Mouse (Mus musculus) intestine, embryonic 16.5 days (tissue): Measurements from ENCODE around the gene Unc5cl. TPM values are rescaled to one million over a fixed set of nuclear protein-coding genes. Genes with fewer than 3 reads are reported as not detected.

Source experiments
- ATAC-seq: fragments of 200-750 bp; cut with Nextera tagmentation; 2 replicates; pipeline ENCODE4 v1.8.0; 2017; ENCODE audit warnings: moderate TSS enrichment, moderate library complexity
- H3K27ac ChIP-seq: fragments of 300-500 bp; sonication (generic); 2 replicates; pipeline ENCODE4 v1.5.1; 2014; ENCODE audit warnings: mild to moderate bottlenecking, low read length
- H3K27me3 ChIP-seq: fragments of 300-500 bp; sonication (generic); replicated peaks from 2 replicates; pipeline ENCODE4 v1.6.1; 2014; ENCODE audit warnings: low read length, control low read depth, mixed read lengths; ENCODE audit not compliant: control insufficient read depth, insufficient read depth
- H3K36me3 ChIP-seq: fragments of 300-500 bp; sonication (generic); 2 replicates; pipeline ENCODE4 v1.6.1; 2014; ENCODE audit warnings: low read length, control low read depth; ENCODE audit not compliant: control insufficient read depth, insufficient read depth
- H3K4me1 ChIP-seq: fragments of 300-500 bp; sonication (generic); 2 replicates; pipeline ENCODE4 v1.6.1; 2014; ENCODE audit warnings: low read length, control low read depth, mixed read lengths; ENCODE audit not compliant: control insufficient read depth, insufficient read depth
- H3K4me2 ChIP-seq: fragments of 300-500 bp; sonication (generic); 2 replicates; pipeline ENCODE4 v1.6.1; 2014; ENCODE audit warnings: low read depth, low read length, control low read depth
- H3K4me3 ChIP-seq: fragments of 300-500 bp; sonication (generic); 2 replicates; pipeline ENCODE4 v1.5.1; 2014; ENCODE audit warnings: mild to moderate bottlenecking, low read length
- H3K9ac ChIP-seq: fragments of 300-500 bp; sonication (generic); 2 replicates; pipeline ENCODE4 v1.6.1; 2014; ENCODE audit warnings: low read depth, low read length
- H3K9me3 ChIP-seq: fragments of 300-500 bp; sonication (generic); 2 replicates; pipeline ENCODE4 v1.6.1; 2016; ENCODE audit warnings: low read length, control low read depth; ENCODE audit not compliant: control insufficient read depth
- WGBS: fragments of 180-500 bp; shearing (Covaris S2); extraction: QIAGEN DNeasy Blood & Tissue Kit; methylation state at CpG from one replicate; pipeline ENCODE4 v1.1.7; 2014; 5-methylcytosine and 5-hydroxymethylcytosine counted together
- polyA plus RNA-seq: library from polyadenylated mRNA; unstranded; fragments of >200 nt; fragmentation: Nextera tagmentation; extraction: Ambion mirVana; gene quantifications from 2 replicates; pipeline ENCODE4 v1.2.1, GENCODE M21; 2015

Unc5cl gene
- polyA plus RNA-seq, 1 experiment from 2014 or later = 47.2 TPM

GRCm38 (mm10) chr17:48416425-48417195 lies 38.1 kb upstream of the Unc5cl start:
- no peaks in the 10 kb centered on the region for H3K27me3 ChIP-seq
- no peak overlapping the region for H3K27ac ChIP-seq
- no peak overlapping the region for H3K4me2 ChIP-seq
- peaks cover 12% of the 10 kb centered on the region; the same call in 1 of the 2 replicates for H3K4me1 ChIP-seq
- 80% methylated on average over 14 of the region's 14 CpGs for WGBS
- H3K9ac ChIP-seq = no peak overlapping the region
- no peak overlapping the region for H3K4me3 ChIP-seq
- ATAC-seq = peak; percentile 52
- no peaks in the 10 kb centered on the region for H3K9me3 ChIP-seq
- H3K36me3 ChIP-seq = peaks cover 13% of the 10 kb centered on the region

- WGBS = 79% methylated on average over 6 of the region's 6 CpGs
- Histone ChIP-seq H3K9ac (no peak overlapping the region), H3K36me3 (peaks cover 13% of the 10 kb centered on the region), H3K4me3 (no peak overlapping the region), H3K27ac (peak overlapping the region; percentile 79), H3K27me3 (no peaks in the 10 kb centered on the region), H3K4me1 (0 out of 2 replicates have a peak, but pooled peaks cover 12% of the 10 kb centered on the region), H3K4me2 (peak overlapping the region; percentile 32), H3K9me3 (no peaks in the 10 kb centered on the region)
- no peak; the same call in none of the 2 replicates for ATAC-seq
Observed at GRCm38 (mm10) chr17:48417521-48417920, 37.2 kb upstream of the Unc5cl start.

- WGBS = 45% methylated on average over 7 of the region's 7 CpGs
- H3K4me3 ChIP-seq = peak overlapping the region; percentile 29
- H3K36me3 ChIP-seq = peaks cover 13% of the 10 kb centered on the region
- H3K9ac ChIP-seq = peak overlapping the region; percentile 56; the same call in 1 of the 2 replicates
- no peaks in the 10 kb centered on the region for H3K27me3 ChIP-seq
- H3K27ac ChIP-seq = peak overlapping the region; percentile 94
- H3K4me2 ChIP-seq = peak overlapping the region; percentile 53
- H3K4me1 ChIP-seq = 0 out of 2 replicates have a peak, but pooled peaks cover 12% of the 10 kb centered on the region
- H3K9me3 ChIP-seq = no peaks in the 10 kb centered on the region
- peak; percentile 97 for ATAC-seq
Observed at GRCm38 (mm10) chr17:48418174-48418573, 36.5 kb upstream of the Unc5cl start.

GRCm38 (mm10) chr17:48418781-48419180 lies 35.9 kb upstream of the Unc5cl start:
- ATAC-seq = peak; percentile 12
- 69% methylated on average over 1 of the region's 1 CpGs for WGBS
- Histone ChIP-seq H3K4me1 (0 out of 2 replicates have a peak, but pooled peaks cover 15% of the 10 kb centered on the region), H3K4me2 (peak overlapping the region; percentile 53), H3K27ac (peak overlapping the region; percentile 94), H3K9ac (peak overlapping the region; percentile 56), H3K9me3 (no peaks in the 10 kb centered on the region), H3K4me3 (peak overlapping the region; percentile 29), H3K36me3 (peaks cover 13% of the 10 kb centered on the region), H3K27me3 (no peaks in the 10 kb centered on the region)

DNA sequence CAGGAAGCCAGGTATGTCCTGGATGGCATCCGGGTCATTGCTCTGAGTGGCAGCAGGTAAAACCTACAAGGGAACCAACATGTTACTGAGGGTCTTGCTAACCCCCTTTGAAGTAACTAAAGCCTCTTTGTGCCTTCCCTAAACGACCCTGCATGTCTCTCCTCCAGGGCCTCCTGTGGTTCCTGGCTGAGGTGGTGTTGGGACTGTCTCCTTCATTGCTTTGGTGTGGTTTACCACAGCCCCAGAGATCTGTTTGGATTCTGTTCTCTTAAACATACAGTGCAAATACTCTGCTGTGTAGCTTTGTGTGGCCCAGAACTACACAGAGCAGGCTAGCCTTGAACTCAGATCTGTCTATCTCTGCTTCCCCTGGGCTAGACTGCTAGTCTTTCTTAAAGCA lies 35.1 kb upstream of the Unc5cl start:
- peaks cover 9% of the 10 kb centered on the region for H3K36me3 ChIP-seq
- H3K27ac ChIP-seq = no peak overlapping the region
- ATAC-seq = no peak

GRCm38 (mm10) chr17:48424237-48424636 lies 30.5 kb upstream of the Unc5cl start:
- Histone ChIP-seq H3K27ac (no peak overlapping the region), H3K9ac (no peak overlapping the region), H3K27me3 (no peaks in the 10 kb centered on the region), H3K9me3 (no peaks in the 10 kb centered on the region), H3K4me2 (no peak overlapping the region), H3K4me1 (peaks cover 42% of the 10 kb centered on the region), H3K4me3 (no peak overlapping the region), H3K36me3 (no peaks in the 10 kb centered on the region)
- ATAC-seq = no peak
- 86% methylated on average over 9 of the region's 9 CpGs for WGBS

More for the DNA sequence above, 35.1 kb upstream of the Unc5cl start:
- Histone ChIP-seq H3K4me3 (no peak overlapping the region), H3K9ac (0 out of 2 replicates have a peak overlapping the region, but pooled peaks have one; percentile 7), H3K4me2 (no peak overlapping the region), H3K9me3 (no peaks in the 10 kb centered on the region), H3K27me3 (no peaks in the 10 kb centered on the region), H3K4me1 (peaks cover 17% of the 10 kb centered on the region; the same call in 1 of the 2 replicates)
- WGBS = 63% methylated on average over 2 of the region's 2 CpGs

GRCm38 (mm10) chr17:48425823-48426612 lies 28.7 kb upstream of the Unc5cl start:
- peak; percentile 63 for ATAC-seq
- H3K4me2 ChIP-seq = peak overlapping the region; percentile 20; the same call in 1 of the 2 replicates
- no peaks in the 10 kb centered on the region for H3K27me3 ChIP-seq
- H3K4me3 ChIP-seq = no peak overlapping the region
- H3K4me1 ChIP-seq = peaks cover 54% of the 10 kb centered on the region
- 26% methylated on average over 9 of the region's 9 CpGs for WGBS
- no peaks in the 10 kb centered on the region for H3K9me3 ChIP-seq
- H3K27ac ChIP-seq = peak overlapping the region; percentile 86
- H3K36me3 ChIP-seq = no peaks in the 10 kb centered on the region
- H3K9ac ChIP-seq = peak overlapping the region; percentile 30

- WGBS = 57% methylated on average over 13 of the region's 13 CpGs
- Histone ChIP-seq H3K9ac (0 out of 2 replicates have a peak overlapping the region, but pooled peaks have one; percentile 7), H3K36me3 (no peaks in the 10 kb centered on the region), H3K9me3 (no peaks in the 10 kb centered on the region), H3K27me3 (no peaks in the 10 kb centered on the region), H3K4me2 (no peak overlapping the region), H3K27ac (peak overlapping the region; percentile 72), H3K4me1 (peaks cover 65% of the 10 kb centered on the region), H3K4me3 (no peak overlapping the region)
- peak; percentile 35; the same call in 1 of the 2 replicates for ATAC-seq
Observed at GRCm38 (mm10) chr17:48426991-48427750, 27.5 kb upstream of the Unc5cl start.
